ENCODE assay signal across 8 mouse cellular contexts in genomic region chr13:21944592-21944925, GRCm38 (mm10). TPM values are rescaled to one million over a fixed set of nuclear protein-coding genes. Genes with fewer than 3 reads are reported as not detected.
DNase-seq lines count a peak whose midpoint lies in the region; ATAC-seq and TF ChIP-seq lines count a peak whose summit lies in the region.

No protein-coding gene starts in this region.

- H3K9me3 ChIP-seq in lung, embryonic 16.5 days (ENCODE audit: control insufficient read depth, low read length) = no peaks in the 10 kb centered on the region
- no peaks in the 10 kb centered on the region for H3K9me3 ChIP-seq in forebrain, embryonic 11.5 days (ENCODE audit: control insufficient read depth, low read length)
- H3K9me3 ChIP-seq in liver, embryonic 11.5 days (ENCODE audit: control insufficient read depth, low read length) = no peaks in the 10 kb centered on the region

- H3K4me1 ChIP-seq in lung, embryonic 16.5 days (replicated peaks; ENCODE audit: control insufficient read depth, insufficient read depth, low read length) = 0 out of 2 replicates have a peak, but pooled peaks cover 3% of the 10 kb centered on the region
- no peaks in the 10 kb centered on the region; the same call in 1 of the 2 replicates for H3K4me1 ChIP-seq in forebrain, embryonic 11.5 days (replicated peaks; ENCODE audit: control insufficient read depth, insufficient read depth, low read length)
- H3K4me1 ChIP-seq in liver, embryonic 11.5 days (replicated peaks; ENCODE audit: control insufficient read depth, insufficient read depth, low read length) = no peaks in the 10 kb centered on the region
- peaks cover 2% of the 10 kb centered on the region for H3K4me1 ChIP-seq in small intestine, adult 2 months (ENCODE audit: control insufficient read depth, insufficient read depth, insufficient read length, low read length)

- TF ChIP-seq CTCF in small intestine, adult 2 months (IDR thresholded peaks at IDR 0.05; ENCODE audit: extremely low read depth, insufficient read length, insufficient replicate concordance, low read depth, low read length) = no peak

- peak overlapping the region; percentile 83 for H3K4me2 ChIP-seq in lung, embryonic 16.5 days (ENCODE audit: low read depth, low read length)
- peak overlapping the region; percentile 82; the same call in 1 of the 2 replicates for H3K4me2 ChIP-seq in forebrain, embryonic 11.5 days (ENCODE audit: low read depth, low read length, severe bottlenecking)
- H3K4me2 ChIP-seq in liver, embryonic 11.5 days = peak overlapping the region; percentile 88

- peak overlapping the region; percentile 84 for H3K9ac ChIP-seq in lung, embryonic 16.5 days (ENCODE audit: low read length)
- H3K9ac ChIP-seq in forebrain, embryonic 11.5 days (ENCODE audit: low read length) = peak overlapping the region; percentile 92
- H3K9ac ChIP-seq in liver, embryonic 11.5 days (ENCODE audit: low read depth, low read length) = peak overlapping the region; percentile 89

- DNase-seq in lung, postnatal 25 days (ENCODE audit: low spot score) = no peak
- DNase-seq in forebrain, embryonic 11.5 days (ENCODE audit: low spot score) = no peak
- no peak for DNase-seq in liver, embryonic 11.5 days (ENCODE audit: low spot score)
- DNase-seq in retina, postnatal 1 day = no peak
- DNase-seq in gastrocnemius, adult 18-20 months (ENCODE audit: low spot score) = no peak
- no peak for DNase-seq in ovary, adult 18-20 months (ENCODE audit: low spot score)

- peak overlapping the region; percentile 76 for H3K4me3 ChIP-seq in lung, embryonic 16.5 days (ENCODE audit: low read length)
- H3K4me3 ChIP-seq in forebrain, embryonic 11.5 days (ENCODE audit: low read depth, low read length) = peak overlapping the region; percentile 82
- H3K4me3 ChIP-seq in liver, embryonic 11.5 days (ENCODE audit: low read depth, low read length) = peak overlapping the region; percentile 88
- peak overlapping the region; percentile 81 for H3K4me3 ChIP-seq in small intestine, adult 2 months (ENCODE audit: low read depth, low read length)

- H3K27ac ChIP-seq in lung, embryonic 16.5 days (ENCODE audit: low read length) = peak overlapping the region; percentile 83; the same call in 1 of the 2 replicates
- H3K27ac ChIP-seq in forebrain, embryonic 11.5 days (ENCODE audit: low read depth, low read length) = no peak overlapping the region
- H3K27ac ChIP-seq in liver, embryonic 11.5 days (ENCODE audit: low read depth, low read length) = 0 out of 2 replicates have a peak overlapping the region, but pooled peaks have one; percentile 72
- no peak overlapping the region for H3K27ac ChIP-seq in small intestine, adult 2 months (ENCODE audit: insufficient read depth, low read depth, low read length)

- peaks cover under 1% of the 10 kb centered on the region; the same call in 1 of the 2 replicates for H3K36me3 ChIP-seq in lung, embryonic 16.5 days (ENCODE audit: control insufficient read depth, insufficient read depth, low read length)
- no peaks in the 10 kb centered on the region; the same call in 1 of the 2 replicates for H3K36me3 ChIP-seq in forebrain, embryonic 11.5 days (ENCODE audit: control insufficient read depth, insufficient read depth, low read length)
- no peaks in the 10 kb centered on the region for H3K36me3 ChIP-seq in liver, embryonic 11.5 days (ENCODE audit: control insufficient read depth, insufficient read depth, low read length)
- H3K36me3 ChIP-seq in small intestine, adult 2 months (ENCODE audit: control insufficient read depth, insufficient read depth, low read length) = no peaks in the 10 kb centered on the region

- H3K27me3 ChIP-seq in lung, embryonic 16.5 days (ENCODE audit: control insufficient read depth, insufficient read depth, low read depth, low read length) = no peaks in the 10 kb centered on the region
- H3K27me3 ChIP-seq in forebrain, embryonic 11.5 days (ENCODE audit: control insufficient read depth, insufficient read depth, low read length) = no peaks in the 10 kb centered on the region
- H3K27me3 ChIP-seq in liver, embryonic 11.5 days (replicated peaks; ENCODE audit: control insufficient read depth, insufficient read depth, low read length) = no peaks in the 10 kb centered on the region
- no peaks in the 10 kb centered on the region for H3K27me3 ChIP-seq in small intestine, adult 2 months (ENCODE audit: control insufficient read depth, insufficient read depth, low read length)

- under 1% methylated on average over 7 of the region's 7 CpGs for WGBS in lung, embryonic 16.5 days
- under 1% methylated on average over 7 of the region's 7 CpGs for WGBS in forebrain, embryonic 11.5 days
- WGBS in liver, embryonic 11.5 days = under 1% methylated on average over 7 of the region's 7 CpGs
- WGBS in small intestine, adult 2 months = 1% methylated on average over 7 of the region's 7 CpGs

- TF ChIP-seq POLR2A in small intestine, adult 2 months (IDR thresholded peaks at IDR 0.05; ENCODE audit: low read depth, low read length) = no peak

- ATAC-seq in lung, embryonic 16.5 days (ENCODE audit: low read depth) = no peak; the same call in 1 of the 2 replicates
- no peak for ATAC-seq in forebrain, embryonic 11.5 days (replicated peaks; ENCODE audit: low FRiP score)
- peak; percentile 40 for ATAC-seq in liver, embryonic 11.5 days (replicated peaks; ENCODE audit: low FRiP score)

RNA-seq across cellular contexts. Expression of gene Zfp184, which starts 0.3 kb away (rescaled TPM):
- polyA plus RNA-seq in lung, embryonic 16.5 days (2015; fragmentation: Nextera tagmentation; extraction: Ambion mirVana) = 7.9 and 12.5 TPM in 2 replicates
- polyA plus RNA-seq in forebrain, embryonic 11.5 days (2014; fragmentation: Nextera tagmentation; extraction: Ambion mirVana) = 25.9 and 27.5 TPM in 2 replicates
- 5.1 and 5.9 TPM in 2 replicates for polyA plus RNA-seq in liver, embryonic 11.5 days (2014; fragmentation: Nextera tagmentation; extraction: Ambion mirVana)
- polyA plus RNA-seq in small intestine, adult 2 months (2012; rRNA removed) = 0.13 and 0.23 TPM in 2 replicates
- total RNA-seq in gastrocnemius, adult 18-20 months (2021) = under 1 TPM; 0.48 to 0.69 TPM

RNA-seq across cellular contexts. Expression of gene Pom121l2, which starts 36.4 kb away (rescaled TPM):
- 0.16 and 0.18 TPM in 2 replicates for polyA plus RNA-seq in lung, embryonic 16.5 days (2015; fragmentation: Nextera tagmentation; extraction: Ambion mirVana)
- polyA plus RNA-seq in forebrain, embryonic 11.5 days (2014; fragmentation: Nextera tagmentation; extraction: Ambion mirVana) = 0.12 TPM in 1 of 2 replicates, not detected in the other
- polyA plus RNA-seq in liver, embryonic 11.5 days (2014; fragmentation: Nextera tagmentation; extraction: Ambion mirVana) = not detected in 2 replicates
- polyA plus RNA-seq in small intestine, adult 2 months (2012; rRNA removed) = not detected in 2 replicates
- total RNA-seq in gastrocnemius, adult 18-20 months (2021) = not detected

Comparison
In these comparisons a context has a peak if more than half of its experiments do, and no peak if none do; other contexts are left out.
1. H3K27ac ChIP-seq: peak in lung, embryonic 16.5 days (single experiment) and liver, embryonic 11.5 days (single experiment); none in forebrain, embryonic 11.5 days (single experiment) and small intestine, adult 2 months (single experiment).
2. Peak in every context shown above with its lines, with median percentiles within 50 percentile points of each other: H3K4me2 ChIP-seq, H3K4me3 ChIP-seq and H3K9ac ChIP-seq.